Mouse (Mus musculus) embryo, embryonic 11.5 days (tissue): ENCODE measurements around the gene Gm13694.
"Not testable (repeated sequence)": the region's sequence is repeated elsewhere in the genome, so short reads cannot be mapped to it uniquely, and the experiment has no call there.

Experiments
- DNase-seq: peaks from one replicate; pipeline ENCODE4 v3.0.0-alpha.2; 2012; ENCODE audit warnings: low read depth, low spot score

The Gm13694 gene

DNA sequence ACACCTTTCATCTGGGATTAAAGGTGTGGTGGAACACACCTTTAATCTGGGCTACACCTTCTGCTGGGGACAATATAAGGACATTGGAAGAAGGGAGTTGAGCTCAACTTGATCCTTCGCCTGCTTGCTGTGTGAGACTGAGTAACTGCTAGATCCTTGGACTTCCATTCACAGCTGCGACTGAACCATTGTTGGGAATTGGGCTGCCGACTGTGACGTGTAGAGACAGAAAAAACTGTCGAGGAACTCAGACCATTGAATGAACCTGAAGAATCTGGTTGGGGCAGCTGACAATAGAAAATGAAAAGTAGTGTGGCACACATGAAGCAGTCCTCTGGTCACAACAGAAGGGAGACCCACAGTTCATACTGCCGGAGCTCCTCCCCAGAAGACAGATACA is at the start of gene Gm13694:
Gene Gm13694 (plus strand): TSS at position 301 of the 400 bp plus-strand sequence.
- not testable (repeated sequence) for DNase-seq

DNA sequence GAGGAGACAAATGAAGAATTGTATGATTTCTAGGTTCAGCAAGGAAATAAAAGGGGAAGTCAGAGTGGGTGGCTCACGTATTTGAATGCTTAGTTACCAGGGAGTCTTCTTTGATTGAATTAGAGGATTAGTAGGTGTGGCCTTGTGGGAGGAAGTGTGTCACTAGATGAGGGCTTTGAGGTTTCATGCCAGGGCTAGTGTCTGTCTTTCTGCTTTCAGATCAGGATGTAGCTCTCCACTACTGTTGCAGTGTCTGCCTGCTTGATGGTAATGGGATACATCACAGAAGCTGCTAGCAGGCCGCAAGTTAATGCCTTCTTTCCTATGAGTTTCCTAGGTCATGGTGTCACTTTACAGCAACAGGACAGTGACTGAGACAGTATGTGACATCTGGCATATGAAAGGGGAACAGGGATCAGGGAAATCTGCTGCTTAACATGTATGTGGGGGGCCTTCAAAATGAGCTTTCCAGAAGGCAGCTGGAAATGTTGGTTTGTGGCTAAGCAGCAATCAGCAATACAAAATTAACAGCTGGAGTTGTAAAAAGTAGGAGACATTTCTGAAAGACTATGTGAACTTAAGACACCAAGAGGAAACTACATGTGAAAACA is 49.1 kb upstream of the Gm13694 start:
- DNase-seq: no peak

DNA sequence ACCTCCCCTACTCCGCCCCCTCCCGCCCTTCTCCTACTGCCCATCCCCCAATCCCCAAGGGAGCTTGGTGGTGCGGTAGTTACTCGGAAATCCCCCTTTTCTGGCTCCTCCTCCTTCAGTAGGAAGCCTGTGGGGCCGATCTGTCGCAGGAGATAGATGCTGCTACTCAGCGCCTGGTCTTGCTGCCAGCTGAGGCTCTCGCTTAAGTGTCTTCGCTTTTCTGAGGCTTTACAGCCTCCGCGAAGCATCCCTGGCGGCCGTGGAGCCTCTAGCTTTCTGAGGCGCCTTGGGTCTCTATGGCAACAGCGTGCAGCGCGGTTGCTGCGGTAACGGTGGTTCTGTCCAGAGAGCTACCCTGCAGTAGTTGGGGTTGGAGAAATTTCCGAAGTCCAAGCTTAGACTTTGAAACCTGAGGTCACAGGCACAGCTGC is 37.8 kb upstream of the Gm13694 start, which contains the start of gene Zswim2:
Gene Zswim2 (minus strand): TSS at position 298 of the 431 bp plus-strand sequence.
- DNase-seq: peak; percentile 59

DNA sequence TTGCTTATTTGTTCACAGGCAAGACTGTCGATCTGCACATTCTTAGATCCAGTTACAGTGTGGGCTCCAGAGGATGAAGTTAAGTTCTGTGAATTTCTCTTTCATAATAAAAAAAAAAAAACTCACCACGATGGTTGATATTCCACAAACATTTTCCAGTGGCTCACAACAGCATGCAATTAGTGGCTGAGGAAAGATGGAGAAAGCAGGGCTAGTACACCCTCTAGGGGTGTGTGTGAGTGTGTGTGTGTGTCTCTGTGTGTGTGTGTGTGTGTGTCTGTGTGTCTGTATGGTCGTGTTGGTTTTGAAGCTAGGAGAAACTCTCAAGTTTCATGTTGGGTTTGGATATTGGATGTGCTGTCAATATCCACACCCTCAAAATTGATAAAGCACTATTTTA is 37.4 kb upstream of the Gm13694 start:
- DNase-seq: no peak

DNA sequence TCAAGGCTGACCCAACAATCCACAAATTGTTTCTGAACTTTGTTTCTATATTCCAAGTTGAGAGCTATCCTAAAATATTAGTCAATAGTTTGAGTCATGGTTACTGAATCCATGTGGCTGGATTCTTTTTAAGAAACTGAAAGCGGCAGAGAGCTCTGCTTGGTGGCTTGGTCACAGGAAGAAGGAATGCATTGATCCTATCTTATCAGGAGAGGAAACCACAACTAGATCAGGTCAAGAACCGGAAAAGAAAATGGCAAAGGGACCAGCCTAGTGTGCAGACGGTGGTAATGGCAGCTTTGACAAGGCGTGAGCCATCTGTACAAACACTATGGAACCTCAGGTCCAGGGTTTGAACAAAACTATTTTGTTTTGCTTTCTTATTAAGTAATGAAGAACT is 36.9 kb upstream of the Gm13694 start:
- DNase-seq: no peak

DNA sequence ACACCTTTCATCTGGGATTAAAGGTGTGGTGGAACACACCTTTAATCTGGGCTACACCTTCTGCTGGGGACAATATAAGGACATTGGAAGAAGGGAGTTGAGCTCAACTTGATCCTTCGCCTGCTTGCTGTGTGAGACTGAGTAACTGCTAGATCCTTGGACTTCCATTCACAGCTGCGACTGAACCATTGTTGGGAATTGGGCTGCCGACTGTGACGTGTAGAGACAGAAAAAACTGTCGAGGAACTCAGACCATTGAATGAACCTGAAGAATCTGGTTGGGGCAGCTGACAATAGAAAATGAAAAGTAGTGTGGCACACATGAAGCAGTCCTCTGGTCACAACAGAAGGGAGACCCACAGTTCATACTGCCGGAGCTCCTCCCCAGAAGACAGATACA is 23.3 kb upstream of the Gm13694 start, which contains the start of gene Gm13698:
Gene Gm13698 (plus strand): TSS at position 301 of the 400 bp plus-strand sequence.
- DNase-seq: not testable (repeated sequence)

DNA sequence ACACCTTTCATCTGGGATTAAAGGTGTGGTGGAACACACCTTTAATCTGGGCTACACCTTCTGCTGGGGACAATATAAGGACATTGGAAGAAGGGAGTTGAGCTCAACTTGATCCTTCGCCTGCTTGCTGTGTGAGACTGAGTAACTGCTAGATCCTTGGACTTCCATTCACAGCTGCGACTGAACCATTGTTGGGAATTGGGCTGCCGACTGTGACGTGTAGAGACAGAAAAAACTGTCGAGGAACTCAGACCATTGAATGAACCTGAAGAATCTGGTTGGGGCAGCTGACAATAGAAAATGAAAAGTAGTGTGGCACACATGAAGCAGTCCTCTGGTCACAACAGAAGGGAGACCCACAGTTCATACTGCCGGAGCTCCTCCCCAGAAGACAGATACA is 17.5 kb upstream of the Gm13694 start, which contains the start of gene Gm13693:
Gene Gm13693 (plus strand): TSS at position 301 of the 400 bp plus-strand sequence.
- not testable (repeated sequence) for DNase-seq

DNA sequence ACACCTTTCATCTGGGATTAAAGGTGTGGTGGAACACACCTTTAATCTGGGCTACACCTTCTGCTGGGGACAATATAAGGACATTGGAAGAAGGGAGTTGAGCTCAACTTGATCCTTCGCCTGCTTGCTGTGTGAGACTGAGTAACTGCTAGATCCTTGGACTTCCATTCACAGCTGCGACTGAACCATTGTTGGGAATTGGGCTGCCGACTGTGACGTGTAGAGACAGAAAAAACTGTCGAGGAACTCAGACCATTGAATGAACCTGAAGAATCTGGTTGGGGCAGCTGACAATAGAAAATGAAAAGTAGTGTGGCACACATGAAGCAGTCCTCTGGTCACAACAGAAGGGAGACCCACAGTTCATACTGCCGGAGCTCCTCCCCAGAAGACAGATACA is 11.7 kb upstream of the Gm13694 start, which contains the start of gene Gm13695:
Gene Gm13695 (plus strand): TSS at position 301 of the 400 bp plus-strand sequence.
- not testable (repeated sequence) for DNase-seq

DNA sequence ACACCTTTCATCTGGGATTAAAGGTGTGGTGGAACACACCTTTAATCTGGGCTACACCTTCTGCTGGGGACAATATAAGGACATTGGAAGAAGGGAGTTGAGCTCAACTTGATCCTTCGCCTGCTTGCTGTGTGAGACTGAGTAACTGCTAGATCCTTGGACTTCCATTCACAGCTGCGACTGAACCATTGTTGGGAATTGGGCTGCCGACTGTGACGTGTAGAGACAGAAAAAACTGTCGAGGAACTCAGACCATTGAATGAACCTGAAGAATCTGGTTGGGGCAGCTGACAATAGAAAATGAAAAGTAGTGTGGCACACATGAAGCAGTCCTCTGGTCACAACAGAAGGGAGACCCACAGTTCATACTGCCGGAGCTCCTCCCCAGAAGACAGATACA is 5.9 kb upstream of the Gm13694 start, which contains the start of gene Gm13696:
Gene Gm13696 (plus strand): TSS at position 301 of the 400 bp plus-strand sequence.
- not testable (repeated sequence) for DNase-seq

- not testable (repeated sequence) for DNase-seq
These were observed 5.7 kb downstream of the Gm13694 start, which contains the start of gene Gm13697 for GRCm38 (mm10) chr2:83984443-83984842. Gm13697 (plus strand) TSS chr2:83984743.

GRCm38 (mm10) chr2:83990253-83990652 is 11.5 kb downstream of the Gm13694 start, which contains the start of gene Gm13691:
Gm13691 (plus strand) TSS chr2:83990553.
- not testable (repeated sequence) for DNase-seq

GRCm38 (mm10) chr2:83993639-83994255 is 15.0 kb downstream of the Gm13694 start:
- not testable (repeated sequence) for DNase-seq

DNA sequence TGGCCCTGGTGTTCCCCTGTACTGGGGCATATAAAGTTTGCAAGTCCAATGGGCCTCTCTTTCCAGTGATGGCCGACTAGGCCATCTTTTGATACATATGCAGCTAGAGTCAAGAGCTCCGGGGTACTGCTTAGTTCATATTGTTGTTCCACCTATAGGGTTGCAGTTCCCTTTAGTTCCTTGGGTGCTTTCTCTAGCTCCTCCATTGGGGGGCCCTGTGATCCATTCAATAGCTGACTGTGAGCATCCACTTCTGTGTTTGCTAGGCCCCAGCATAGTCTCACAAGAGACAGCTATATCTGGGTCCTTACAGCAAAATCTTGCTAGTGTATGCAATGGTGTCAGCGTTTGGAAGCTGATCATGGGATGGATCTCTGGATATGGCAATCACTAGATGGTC is 15.8 kb downstream of the Gm13694 start:
- DNase-seq: not testable (repeated sequence)

GRCm38 (mm10) chr2:84008913-84009312 is 30.2 kb downstream of the Gm13694 start:
- no peak for DNase-seq

- DNase-seq: no peak
These were observed 31.1 kb downstream of the Gm13694 start for GRCm38 (mm10) chr2:84009818-84010217.

GRCm38 (mm10) chr2:84014572-84014971 is 35.8 kb downstream of the Gm13694 start:
- no peak for DNase-seq

GRCm38 (mm10) chr2:84016291-84016690 is 37.6 kb downstream of the Gm13694 start:
- DNase-seq: not testable (repeated sequence)

DNA sequence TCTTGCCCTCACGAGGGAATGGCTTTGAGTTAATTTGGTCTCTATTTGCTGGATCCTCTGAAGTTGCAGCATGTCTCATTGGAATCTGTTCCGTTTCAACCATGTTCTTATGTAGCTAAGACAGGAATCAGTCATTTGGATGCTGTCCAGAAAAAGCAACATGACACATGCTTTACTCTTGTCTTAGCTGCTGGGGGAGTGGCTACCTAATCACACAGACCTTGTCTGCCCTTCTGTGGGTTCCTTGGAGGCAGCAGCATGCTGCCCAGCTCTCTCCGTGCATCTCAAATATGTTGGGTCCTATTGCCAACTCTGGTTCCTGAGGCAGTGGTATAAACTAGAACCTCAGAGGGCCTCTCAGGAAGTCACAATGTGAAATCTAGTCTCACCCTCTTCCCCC is 39.6 kb downstream of the Gm13694 start:
- no peak for DNase-seq

GRCm38 (mm10) chr2:84019519-84020305 is 41.0 kb downstream of the Gm13694 start:
- no peak for DNase-seq

- DNase-seq: no peak
These were observed 43.2 kb downstream of the Gm13694 start for GRCm38 (mm10) chr2:84021930-84022329.

DNA sequence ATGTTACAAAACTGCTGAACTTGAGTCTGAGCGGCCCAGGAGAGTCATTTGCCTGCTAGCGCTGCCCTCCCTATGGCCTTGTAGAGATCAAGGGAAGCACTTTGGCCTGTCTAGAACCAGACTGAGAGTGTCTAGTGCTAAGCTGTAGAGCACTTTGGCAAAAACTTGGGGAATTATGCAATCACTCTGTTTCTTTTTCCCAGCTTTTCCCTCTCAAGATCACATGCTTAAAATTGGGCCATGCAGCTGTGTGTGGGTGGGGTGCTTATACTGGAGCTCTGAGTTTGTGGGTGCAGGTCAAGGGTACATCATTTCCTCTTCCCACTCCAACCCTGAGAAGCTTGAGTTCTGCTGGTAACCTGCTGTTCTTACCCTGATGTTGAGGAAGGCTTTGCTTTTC is 44.2 kb downstream of the Gm13694 start:
- no peak for DNase-seq

DNA sequence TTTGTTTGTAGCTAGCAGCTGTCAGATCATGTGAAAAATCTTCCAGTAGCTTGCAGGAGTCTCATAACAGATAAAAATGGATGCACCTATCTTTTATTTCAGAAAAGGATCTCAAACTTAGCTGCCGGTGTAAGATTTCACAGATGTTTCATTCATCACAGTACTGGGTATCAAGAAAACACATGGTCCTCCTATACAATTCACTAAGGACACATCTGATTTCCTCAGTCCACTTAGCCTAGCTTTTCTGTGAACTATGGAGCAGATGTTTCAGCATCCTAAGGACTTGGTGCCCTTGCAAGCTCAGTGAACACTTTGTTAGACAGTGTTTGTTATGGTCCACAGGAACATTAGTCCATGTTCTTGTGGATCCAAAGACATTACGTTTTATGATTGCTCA is 44.6 kb downstream of the Gm13694 start:
- no peak for DNase-seq
